Mouse (Mus musculus) telencephalon, adult 2 months (tissue): ENCODE measurements around the gene Aif1.

ENCODE experiments used
- DNase-seq: peaks from one replicate; pipeline ENCODE4 v3.0.0-alpha.2; 2011; ENCODE audit warnings: low read depth, low spot score

Gene Aif1

DNA sequence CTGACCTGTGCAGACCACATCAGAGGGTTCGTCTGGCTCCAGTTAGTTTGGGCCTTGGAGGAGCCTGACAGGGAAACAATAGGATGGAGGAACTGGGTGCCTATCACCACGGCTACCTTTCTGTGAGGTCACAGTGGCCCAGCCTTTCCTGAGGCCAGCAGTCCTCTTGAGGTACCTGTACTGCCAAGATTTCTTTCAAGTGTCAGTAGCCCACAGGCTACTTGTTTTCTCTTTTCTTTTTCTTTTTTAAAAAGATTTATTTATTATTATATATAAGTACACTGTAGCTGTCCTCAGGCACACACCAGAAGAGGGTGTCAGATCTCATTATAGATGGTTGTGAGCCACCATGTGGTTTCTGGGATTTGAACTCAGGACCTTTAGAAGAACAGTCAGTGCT lies at the start of gene Aif1:
Aif1 (minus strand) TSS at position 101 of the 400 bp plus-strand sequence.
- DNase-seq, result no peak

DNA sequence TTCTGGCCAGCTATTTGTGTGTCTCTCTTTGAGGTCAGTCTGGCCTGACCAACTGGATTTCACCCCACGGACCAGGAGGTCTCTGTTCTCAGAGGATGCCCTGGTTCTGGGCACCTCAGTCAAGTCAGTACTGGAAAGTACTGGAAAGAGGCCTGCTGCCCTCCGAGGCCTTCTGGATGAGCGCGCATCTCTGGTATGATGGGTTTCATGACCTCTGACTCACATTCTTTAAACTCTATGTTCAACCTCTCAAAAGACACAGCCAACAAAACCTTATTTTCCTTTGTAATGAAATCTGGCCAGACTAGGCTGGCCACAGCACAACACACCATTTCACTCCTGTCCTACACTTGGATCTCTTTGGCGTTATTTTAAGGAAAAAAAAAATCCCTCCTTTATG lies 49.6 kb upstream of the Aif1 start:
- DNase-seq, result no peak

DNA sequence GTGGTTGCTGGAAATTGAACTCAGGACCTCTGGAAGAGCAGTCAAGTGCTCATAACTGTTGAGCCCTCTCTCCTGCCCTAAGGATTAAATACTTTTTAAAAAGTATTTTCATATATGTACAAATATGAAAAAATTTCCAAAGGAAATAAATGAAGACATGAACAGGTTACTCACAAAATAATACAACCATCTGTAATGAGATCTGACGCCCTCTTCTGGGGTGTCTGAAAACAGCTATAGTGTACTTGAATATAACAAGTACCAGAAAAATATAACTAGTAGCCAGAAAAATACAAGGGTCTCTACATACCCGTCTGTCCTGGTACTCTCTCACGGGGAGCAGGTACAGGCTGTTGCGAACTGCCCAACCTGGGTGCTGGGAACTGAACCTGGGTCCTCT lies 48.8 kb upstream of the Aif1 start:
- no peak for DNase-seq

DNA sequence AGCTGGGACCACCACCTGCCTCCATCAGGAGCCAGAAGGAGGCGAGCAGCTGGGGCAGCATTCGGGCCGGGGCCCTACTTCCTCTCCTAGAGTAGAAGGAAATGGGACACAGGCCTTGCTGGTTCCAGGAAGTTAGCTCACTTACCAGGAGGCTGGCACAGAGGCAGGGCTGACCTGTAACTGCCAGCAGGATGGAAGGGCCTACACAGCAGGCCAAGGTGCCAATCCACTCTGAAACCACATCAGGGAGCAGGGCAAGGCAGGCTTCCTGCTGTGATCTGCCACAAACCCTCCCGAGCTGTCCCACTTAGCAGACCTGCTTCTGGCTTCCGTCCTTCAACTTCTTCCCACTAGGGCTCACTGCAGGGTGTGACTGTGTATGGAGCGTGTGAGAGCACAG lies 46.4 kb upstream of the Aif1 start:
- DNase-seq, result no peak

DNA sequence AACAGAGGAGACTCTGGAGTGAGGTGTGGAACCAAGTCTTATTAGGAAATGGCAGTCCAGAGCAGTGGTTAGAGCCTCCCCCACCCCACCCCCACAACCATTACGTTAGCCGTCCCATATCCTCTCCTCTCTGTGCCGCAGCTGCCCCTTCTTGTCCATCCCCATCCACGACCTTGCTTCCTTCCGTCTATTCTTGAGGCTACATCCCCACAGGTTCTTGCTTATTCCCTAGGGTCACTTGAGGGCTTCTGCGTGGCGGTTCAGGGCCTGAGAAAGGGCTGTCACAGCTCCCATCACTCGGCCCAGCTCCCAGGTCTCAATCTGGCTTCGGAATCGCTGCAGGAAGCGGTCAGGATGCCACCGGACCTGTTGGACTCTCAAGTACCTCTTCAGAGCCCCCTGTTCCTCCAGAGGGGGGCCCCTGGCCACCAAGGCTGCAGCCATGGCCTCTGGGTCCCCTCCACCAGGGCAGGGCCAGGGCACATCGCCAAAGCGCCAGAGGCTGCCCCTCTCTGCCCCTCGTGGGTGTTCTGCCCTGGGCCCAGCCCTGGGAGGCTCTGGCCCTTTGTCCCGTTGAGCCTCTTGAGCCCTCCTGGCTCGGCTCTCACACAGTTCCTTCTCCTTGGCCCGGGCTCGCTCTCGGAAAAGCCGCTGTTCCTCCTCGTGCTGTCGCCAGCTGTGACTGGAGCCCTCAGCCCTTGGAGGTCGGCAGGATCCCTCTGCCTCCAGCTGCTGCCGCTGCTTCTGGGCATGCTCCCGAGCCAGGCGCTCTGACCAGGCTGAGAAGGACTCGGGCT lies 44.5 kb upstream of the Aif1 start, which contains the start of gene Gm16181:
Gm16181 (plus strand) TSS at position 679 of the 797 bp plus-strand sequence.
- no peak for DNase-seq

DNA sequence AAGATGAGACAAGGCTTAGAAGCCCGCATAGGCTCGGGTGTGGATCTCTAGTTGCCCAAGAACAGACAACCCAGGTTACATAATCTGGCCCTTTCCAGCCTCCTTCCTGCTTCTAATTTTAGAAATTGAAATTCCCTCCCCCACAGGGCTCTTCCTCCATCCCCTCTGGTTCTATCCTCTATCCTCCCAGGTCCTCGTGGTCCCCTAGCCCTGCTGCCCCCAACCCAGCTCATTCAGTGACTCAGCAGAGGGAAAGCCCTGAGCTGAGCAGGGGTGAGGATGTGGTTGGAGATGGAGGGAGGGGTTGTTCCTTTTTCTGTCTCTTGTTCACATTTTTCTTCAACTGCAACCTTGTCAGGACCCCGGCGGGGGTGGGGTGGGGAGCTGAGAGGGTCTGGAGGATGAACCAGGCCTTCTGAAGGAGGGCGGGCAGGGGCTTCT lies 43.8 kb upstream of the Aif1 start:
- no peak for DNase-seq

DNA sequence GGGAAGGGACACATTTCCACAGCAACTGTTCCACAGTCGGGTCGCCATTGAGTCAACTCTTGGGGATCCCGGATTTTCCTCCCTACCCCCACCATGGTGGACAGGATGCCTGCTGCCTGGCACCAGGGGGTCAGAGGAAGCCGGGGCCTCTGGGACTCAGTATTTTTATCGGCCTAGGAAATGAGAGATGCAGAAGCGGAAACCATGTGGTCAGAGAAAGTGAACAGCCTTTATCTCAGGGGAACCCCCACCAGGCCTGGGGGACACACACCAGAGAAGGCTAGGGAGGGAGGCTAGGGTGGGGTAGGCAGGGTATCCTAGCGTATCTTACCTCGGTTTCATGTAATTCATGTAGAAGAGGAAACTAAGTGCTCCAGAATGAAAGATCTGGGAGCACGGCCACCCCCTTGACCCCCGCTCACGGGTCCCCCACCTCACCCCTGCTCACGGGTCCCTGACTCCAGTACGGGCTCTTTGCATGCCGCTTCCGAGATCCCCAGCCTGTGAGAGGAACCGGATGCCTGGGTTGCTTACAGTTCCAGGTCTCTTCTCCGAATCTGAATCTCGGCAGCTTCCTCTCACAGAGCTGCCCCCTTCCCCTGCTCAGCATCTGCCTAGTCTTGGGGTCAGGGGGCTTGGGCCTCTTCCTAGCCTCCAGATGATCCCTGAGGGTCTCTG lies 42.8 kb upstream of the Aif1 start:
- DNase-seq, result no peak

DNA sequence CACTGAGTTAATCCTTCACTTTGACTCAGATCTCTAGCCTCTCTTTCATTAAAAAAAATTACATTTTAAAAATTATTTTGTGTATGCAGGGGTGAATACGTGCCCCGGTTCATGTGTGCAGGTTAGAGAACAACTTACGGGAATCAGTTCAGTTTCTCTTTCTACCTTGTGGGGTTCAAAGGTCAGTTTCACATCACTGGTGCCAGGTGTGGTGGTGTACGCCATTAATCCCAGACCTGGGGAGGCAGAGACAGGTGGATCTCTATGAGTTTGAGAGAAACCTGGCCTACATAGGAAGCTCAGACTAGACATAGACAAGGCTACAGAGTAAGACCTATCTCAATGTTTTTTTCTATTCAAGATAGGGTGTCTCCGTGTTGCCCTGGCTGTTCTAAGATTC lies 37.2 kb upstream of the Aif1 start:
- no peak for DNase-seq

DNA sequence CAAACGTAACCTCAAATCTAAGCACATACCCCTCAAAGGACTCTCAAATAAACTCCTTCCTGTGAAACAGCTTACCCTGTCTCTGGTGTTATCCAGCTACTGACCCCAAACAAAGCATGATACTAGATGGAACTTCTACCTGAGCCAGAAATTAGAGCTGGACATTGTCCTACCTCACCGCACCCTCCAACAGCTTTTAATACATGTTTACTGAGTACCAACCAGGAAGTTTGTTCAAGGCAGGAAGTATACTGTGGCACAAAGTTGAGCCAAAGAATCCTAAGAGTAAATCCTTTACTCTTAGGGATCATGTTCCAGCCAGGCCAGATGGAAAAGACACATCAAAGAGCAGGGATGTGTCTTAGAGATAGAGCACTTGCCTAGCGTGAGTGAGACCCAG lies 34.7 kb upstream of the Aif1 start:
- DNase-seq, result no peak

DNA sequence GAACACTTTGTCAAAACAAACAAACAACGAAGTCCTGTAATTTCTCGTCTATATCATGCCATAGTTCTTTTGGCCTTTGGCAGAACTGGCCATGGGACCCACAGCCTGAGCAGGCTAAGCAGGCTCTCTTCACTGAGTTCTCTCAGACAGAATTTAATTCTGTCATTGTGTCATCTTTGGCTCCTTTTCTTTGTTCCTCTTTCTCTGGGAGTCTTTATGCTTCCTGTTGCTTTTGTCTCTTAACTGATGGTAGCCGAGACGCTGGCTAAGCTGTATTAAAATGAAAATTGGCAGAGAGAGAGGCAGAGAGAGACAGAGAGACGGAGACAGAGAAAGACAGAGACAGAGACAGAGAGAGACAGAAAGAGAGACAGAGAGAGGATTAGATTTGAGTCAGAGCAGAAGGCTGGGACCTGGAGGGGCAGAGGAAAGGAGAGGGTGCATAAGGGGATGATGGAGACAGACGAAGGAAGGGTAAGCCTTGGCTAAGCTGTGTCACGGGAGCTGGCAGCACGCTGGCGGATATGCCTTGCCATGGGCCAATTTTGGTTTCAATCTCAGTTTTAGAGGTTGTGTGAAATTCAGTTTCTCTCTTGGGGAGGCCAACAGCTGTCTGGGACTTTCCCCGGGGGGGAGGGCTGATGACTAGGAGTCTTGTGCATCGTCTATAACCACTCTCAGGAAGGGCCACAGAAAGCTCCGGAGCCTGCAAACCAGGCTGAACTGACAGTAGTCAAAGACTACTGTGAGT lies 34.1 kb upstream of the Aif1 start:
- DNase-seq, result no peak

DNA sequence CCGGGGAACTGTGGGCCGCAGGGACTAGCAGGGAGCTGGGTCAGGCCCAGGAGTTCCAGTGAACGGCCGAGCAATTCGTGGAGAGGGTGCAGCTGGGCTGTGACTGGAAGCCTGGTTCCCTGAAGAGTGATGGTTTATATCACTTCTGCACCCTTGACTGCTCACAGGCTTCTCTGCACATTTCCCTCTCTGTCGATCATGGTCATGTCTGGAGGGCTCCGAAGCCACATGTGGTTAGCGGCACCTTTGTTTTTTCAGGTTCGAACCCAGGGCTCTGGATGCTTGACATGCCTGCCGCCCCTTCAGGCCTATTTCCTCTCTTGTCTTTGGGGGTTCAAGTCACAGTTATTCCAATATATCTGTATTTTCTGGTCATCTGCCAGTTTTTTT lies 29.5 kb upstream of the Aif1 start:
- no peak for DNase-seq

DNA sequence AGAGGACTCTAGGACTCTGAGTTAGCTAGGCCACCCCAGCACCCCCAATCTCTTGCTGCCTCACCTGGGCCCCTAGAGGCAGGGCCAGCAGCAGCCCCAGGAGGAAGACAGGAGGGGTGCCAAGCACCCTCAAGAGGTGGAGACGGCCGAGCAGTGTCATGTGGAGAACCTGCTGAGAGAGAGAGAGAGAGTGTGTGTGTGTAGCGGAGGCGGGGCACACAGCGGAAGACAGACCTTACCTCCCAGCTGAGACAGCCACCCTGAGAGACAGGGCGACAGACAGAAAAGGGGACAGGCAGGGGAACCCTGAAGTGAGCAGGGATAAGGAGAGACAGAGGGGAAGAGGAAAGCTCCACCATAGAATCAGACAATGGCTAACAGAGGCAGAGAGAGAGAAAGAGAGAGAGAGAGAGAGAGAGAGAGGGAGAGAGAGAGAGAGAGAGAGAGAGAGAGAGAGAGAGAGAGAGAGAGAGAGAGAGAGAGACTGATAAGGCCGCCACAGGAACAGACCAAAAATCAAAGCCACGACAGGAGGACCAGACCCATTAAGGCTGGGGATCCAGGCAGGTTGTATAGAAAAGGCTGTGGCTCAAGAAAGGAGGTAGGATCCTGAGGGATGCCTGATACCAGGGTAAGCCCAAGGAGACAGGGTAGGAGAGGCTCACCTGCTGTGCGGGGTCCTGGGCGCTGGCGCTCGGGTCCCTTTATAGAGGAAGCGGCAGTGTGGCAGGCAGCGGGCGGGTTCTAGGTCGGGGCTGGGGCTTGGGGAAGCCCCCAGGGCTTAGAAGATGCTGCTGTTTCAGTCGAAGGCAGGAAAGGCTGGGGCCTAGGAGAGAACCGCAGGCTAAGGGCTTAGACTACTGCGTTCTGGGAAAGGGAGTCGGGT lies 28.9 kb upstream of the Aif1 start, which contains the start of gene Lta:
Lta (minus strand) TSS at position 858 of the 886 bp plus-strand sequence.
- no peak for DNase-seq

DNA sequence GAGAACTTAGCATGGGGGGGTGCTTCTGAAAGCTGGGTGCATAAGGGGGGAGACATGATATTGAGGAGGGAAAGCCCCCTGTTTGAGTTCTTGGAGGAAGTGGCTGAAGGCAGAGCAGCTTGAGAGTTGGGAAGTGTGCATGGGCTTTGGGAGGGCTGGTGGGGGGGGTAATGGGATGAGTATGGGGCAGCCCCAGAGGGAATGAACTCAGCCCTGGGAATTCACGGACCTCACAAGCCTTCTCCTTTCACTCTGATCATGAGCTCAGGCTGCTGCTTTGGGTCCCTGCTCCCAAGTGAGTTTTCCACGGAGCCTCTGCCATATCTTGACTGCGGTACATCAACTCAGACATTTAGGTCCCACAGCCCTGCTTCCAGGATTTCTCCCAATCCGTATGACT lies 26.6 kb upstream of the Aif1 start:
- DNase-seq, result no peak

DNA sequence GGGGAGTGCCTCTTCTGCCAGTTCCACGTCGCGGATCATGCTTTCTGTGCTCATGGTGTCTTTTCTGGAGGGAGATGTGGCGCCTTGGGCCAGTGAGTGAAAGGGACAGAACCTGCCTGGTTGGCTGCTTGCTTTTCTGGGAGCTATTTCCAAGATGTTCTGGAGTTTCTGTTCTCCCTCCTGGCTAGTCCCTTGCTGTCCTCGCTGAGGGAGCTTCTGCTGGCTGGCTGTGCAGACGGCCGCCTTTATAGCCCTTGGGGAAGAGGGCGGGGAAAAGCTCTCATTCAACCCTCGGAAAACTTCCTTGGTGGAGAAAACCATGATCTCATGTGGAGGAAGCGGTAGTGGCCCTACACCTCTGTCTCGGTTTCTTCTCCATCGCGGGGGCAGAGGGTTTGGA lies 25.9 kb upstream of the Aif1 start, which contains the start of gene Tnf:
Tnf (minus strand) TSS at position 221 of the 400 bp plus-strand sequence.
- no peak for DNase-seq

DNA sequence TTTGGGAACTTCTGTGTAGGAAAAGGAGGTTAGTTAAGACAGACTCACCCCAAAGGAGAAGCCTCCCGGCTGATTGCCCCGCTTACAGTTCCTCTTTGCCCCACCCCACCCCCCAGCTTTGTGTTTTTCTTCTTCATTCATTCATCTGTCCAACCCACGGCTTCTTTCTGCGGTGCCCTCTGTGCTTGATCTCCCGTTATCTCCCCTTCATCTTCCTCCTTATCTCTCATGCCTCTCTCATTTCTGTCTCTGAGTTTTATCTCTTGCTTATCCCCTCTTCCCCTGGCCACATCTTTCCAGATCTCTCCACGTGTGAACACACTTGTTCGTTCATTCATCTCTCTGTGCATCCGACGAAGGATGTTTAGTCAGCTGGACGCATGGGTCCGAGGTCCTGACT lies 25.3 kb upstream of the Aif1 start:
- DNase-seq, result no peak

DNA sequence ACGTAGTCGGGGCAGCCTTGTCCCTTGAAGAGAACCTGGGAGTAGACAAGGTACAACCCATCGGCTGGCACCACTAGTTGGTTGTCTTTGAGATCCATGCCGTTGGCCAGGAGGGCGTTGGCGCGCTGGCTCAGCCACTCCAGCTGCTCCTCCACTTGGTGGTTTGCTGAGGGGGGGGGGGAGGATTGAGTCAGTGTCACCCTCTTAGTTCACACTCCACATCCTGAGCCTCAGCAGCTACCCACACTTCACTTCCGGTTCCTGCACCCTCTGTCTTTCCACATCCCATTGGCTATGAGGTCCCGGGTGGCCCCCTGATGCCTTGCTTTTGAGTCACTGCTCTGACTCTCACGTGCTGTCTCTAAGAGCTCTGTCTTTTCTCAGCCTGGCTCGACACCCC lies 24.5 kb upstream of the Aif1 start:
- DNase-seq, result no peak

DNA sequence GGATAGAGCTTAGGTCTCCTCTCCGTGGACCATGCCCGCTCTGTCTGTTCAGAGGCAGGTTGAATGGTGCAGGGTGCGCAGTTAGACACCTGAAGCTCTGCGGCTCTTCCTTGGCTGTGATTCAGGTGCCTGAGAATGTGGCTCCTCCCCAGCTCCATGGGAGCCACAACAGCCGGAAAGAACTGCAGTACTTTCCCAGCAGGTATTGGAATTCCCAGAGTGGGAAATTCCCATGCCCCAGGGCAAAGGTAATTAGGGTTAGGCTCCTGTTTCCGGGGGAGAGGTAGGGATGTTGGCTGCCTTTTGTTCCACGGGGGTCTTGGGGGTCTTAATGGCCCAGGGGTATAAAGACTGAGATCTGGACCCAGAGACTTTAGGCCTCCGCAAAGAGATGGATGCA lies 23.1 kb upstream of the Aif1 start:
- DNase-seq, result no peak

DNA sequence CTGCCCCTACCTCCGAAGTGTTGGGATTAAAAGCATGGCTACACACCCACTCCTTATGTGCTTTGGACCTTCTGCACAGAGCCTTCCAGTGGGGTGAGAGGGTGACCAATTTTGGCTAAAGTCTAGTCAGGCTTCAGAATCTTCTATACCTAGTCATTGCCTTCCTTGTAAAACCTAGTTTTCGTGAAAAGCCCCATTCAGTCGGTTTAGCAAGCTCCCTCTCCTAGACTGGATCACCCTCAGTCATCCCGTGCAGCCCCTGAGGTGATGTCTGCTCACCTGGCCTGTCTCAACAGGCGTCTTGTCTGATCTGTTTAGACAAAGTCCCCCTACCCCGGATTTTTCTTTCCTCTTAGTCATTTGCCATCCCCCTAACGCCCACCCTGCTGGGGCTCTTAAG lies 22.2 kb upstream of the Aif1 start:
- DNase-seq, result no peak

DNA sequence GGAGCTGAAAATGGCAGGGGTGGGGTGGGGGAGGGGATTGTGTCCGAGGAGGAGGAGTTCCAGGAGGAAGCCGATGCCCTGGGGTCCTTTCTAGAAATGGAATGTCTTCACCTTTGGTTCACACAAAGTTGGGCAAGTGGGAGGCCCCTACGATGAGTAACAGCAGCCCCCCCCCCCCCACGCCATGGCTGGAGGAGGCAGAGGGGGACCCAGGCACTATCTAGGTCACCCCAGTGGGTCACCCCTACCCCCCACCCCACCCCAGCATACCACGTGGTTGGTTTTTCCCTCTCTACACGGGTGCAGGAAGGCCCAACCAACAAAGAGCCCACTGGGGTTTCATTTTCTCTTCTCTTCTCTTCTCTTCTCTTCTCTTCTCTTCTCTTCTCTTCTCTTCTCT lies 21.3 kb upstream of the Aif1 start:
- DNase-seq, result no peak

DNA sequence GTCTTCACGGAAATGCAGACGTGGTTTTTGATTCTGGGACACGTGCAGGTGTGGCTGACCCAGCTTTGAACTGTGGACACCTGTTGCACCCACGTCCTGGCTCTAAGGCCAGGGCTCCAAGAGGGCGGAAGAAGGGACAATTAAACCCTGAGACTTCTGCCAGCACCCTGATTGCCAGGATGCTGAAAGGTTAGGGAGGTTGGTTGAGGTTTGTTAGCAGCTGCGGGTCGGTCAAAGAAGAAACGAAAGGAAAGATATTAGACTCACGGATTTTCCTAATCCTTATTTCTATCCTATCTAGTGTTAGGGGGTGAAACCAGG lies 20.4 kb upstream of the Aif1 start:
- DNase-seq, result no peak

DNA sequence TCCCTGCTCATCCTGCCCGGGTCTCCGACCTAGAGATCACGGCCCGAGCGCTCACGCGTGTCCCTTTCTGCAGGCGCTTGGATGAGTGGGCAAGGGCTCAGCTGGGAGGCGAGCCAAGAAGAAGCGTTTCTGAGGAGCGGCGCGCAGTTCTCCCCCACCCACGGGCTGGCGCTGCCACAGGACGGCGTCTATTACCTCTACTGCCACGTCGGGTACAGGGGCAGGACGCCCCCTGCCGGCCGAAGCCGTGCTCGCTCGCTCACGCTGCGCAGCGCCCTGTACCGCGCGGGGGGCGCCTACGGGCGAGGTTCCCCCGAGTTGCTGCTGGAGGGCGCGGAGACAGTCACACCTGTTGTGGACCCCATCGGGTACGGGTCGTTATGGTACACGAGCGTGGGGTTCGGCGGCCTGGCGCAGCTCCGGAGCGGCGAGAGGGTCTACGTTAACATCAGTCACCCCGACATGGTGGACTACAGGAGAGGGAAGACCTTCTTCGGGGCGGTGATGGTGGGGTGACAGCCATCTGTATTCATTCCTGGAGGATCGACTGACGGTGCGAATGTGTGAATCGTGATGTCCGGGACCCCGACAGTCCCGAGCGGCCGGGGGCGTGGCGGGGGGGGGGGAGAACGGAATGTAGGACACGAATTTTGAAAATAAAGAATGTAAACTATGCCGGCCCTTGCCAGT lies 19.9 kb upstream of the Aif1 start:
- no peak for DNase-seq
